Mouse (Mus musculus) CH12.LX (cell line): Measurements from ENCODE around the gene Atf1. TPM values are rescaled to one million over a fixed set of nuclear protein-coding genes. Genes with fewer than 3 reads are reported as not detected.

Source experiments
- DNase-seq: peaks from one replicate; pipeline ENCODE4 v3.0.0-alpha.2; 2013; ENCODE audit errors: extremely low read depth
- H3K27ac ChIP-seq: 2 replicates; pipeline ENCODE4 v1.5.1; 2012; ENCODE audit warnings: low read depth, mild to moderate bottlenecking, control low read depth, moderate library complexity; ENCODE audit not compliant: insufficient read depth
- H3K27me3 ChIP-seq: replicated peaks from 2 replicates; pipeline ENCODE3; 2012; ENCODE audit warnings: inconsistent platforms
- H3K36me3 ChIP-seq, 2 experiments: replicated peaks in 1 of 2; 2 replicates each; pipeline versions ENCODE3 to v1.6.1; 2012; ENCODE audit warnings: inconsistent platforms in 1 of 2, low read length in 1 of 2, mild to moderate bottlenecking in 1 of 2, mixed read lengths in 1 of 2, moderate library complexity in 1 of 2; ENCODE audit not compliant: control insufficient read depth in 1 of 2, insufficient read depth in 1 of 2
- H3K4me1 ChIP-seq, 2 experiments: 2 replicates each; pipeline ENCODE4 v1.6.1; 2012; ENCODE audit warnings: inconsistent platforms in 1 of 2, moderate library complexity in 1 of 2; ENCODE audit not compliant: insufficient read depth in 2 of 2, control insufficient read depth in 1 of 2
- H3K4me2 ChIP-seq: 2 replicates; pipeline ENCODE4 v1.6.1; 2012; ENCODE audit warnings: low read depth, mild to moderate bottlenecking, control low read depth; ENCODE audit not compliant: poor library complexity, insufficient read depth, severe bottlenecking
- H3K4me3 ChIP-seq, 3 experiments: fragments of 150-350 bp in 1 of 3; sonication (generic) in 1 of 3; replicated peaks in 1 of 3; 2 replicates each; pipeline versions ENCODE3 to v1.5.1; 2011 to 2012; ENCODE audit warnings: low read depth in 2 of 3, low read length in 2 of 3, mild to moderate bottlenecking in 2 of 3, moderate library complexity in 2 of 3, control low read depth in 1 of 3, improper control_type of control experiment in 1 of 3, inconsistent platforms in 1 of 3, mixed read lengths in 1 of 3; ENCODE audit not compliant: poor library complexity in 1 of 3
- H3K79me2 ChIP-seq: replicated peaks from 2 replicates; pipeline ENCODE4 v1.6.1; 2012; ENCODE audit warnings: mild to moderate bottlenecking, moderate library complexity; ENCODE audit not compliant: control insufficient read depth, poor library complexity, insufficient read depth, severe bottlenecking; ENCODE audit errors: extremely low read depth
- H3K9ac ChIP-seq: 2 replicates; pipeline ENCODE4 v1.6.1; 2012; ENCODE audit warnings: low read depth, mild to moderate bottlenecking, control low read depth, moderate library complexity; ENCODE audit not compliant: insufficient read depth
- H3K9me3 ChIP-seq: replicated peaks from 2 replicates; pipeline ENCODE3; 2012; ENCODE audit warnings: low read length, inconsistent platforms, mixed read lengths
- BHLHE40 ChIP-seq: IDR thresholded peaks from 2 replicates; pipeline ENCODE4 v1.6.1; 2011; ENCODE audit warnings: mild to moderate bottlenecking, low read depth, low read length, improper control_type of control experiment
- CHD2 ChIP-seq: IDR thresholded peaks from 2 replicates; pipeline ENCODE4 v1.6.1; 2011; ENCODE audit warnings: low read length, improper control_type of control experiment
- CTCF ChIP-seq, 2 experiments: IDR thresholded peaks in 1 of 2; conservative IDR thresholded peaks in 1 of 2; 2 replicates each; pipeline ENCODE4 v1.5.1; 2011 to 2012; ENCODE audit warnings: low read depth in 2 of 2, low read length in 2 of 2, improper control_type of control experiment in 1 of 2, inconsistent platforms in 1 of 2, mild to moderate bottlenecking in 1 of 2, moderate library complexity in 1 of 2
- EP300 ChIP-seq: IDR thresholded peaks from 2 replicates; pipeline ENCODE4 v1.6.1; 2011; ENCODE audit warnings: low read length, improper control_type of control experiment
- ETS1 ChIP-seq: conservative IDR thresholded peaks from 2 replicates; pipeline ENCODE4 v1.6.1; 2012; ENCODE audit warnings: low read depth, mild to moderate bottlenecking, inconsistent platforms, low read length, improper control_type of control experiment, moderate library complexity
- GABPA ChIP-seq: IDR thresholded peaks from 2 replicates; pipeline ENCODE4 v1.6.1; 2012; ENCODE audit warnings: low read depth, low read length, improper control_type of control experiment, inconsistent platforms; ENCODE audit not compliant: insufficient replicate concordance
- IRF4 ChIP-seq: IDR thresholded peaks from 2 replicates; pipeline ENCODE4 v1.6.1; 2014; ENCODE audit warnings: low read depth, mild to moderate bottlenecking, inconsistent platforms, low read length, improper control_type of control experiment
- JUN ChIP-seq: IDR thresholded peaks from 2 replicates; pipeline ENCODE4 v1.6.1; 2011; ENCODE audit warnings: low read depth, mild to moderate bottlenecking, low read length, improper control_type of control experiment, moderate library complexity; ENCODE audit not compliant: insufficient read depth
- KAT2A ChIP-seq: IDR thresholded peaks from 2 replicates; pipeline ENCODE4 v1.6.1; 2012; ENCODE audit warnings: low read length, improper control_type of control experiment, inconsistent platforms; ENCODE audit not compliant: insufficient replicate concordance
- MAX ChIP-seq: IDR thresholded peaks from 2 replicates; pipeline ENCODE4 v1.6.1; 2011; ENCODE audit warnings: low read length, improper control_type of control experiment
- MEF2A ChIP-seq: IDR thresholded peaks from 2 replicates; pipeline ENCODE4 v1.6.1; 2014; ENCODE audit warnings: low read depth, mild to moderate bottlenecking, inconsistent platforms, low read length, improper control_type of control experiment, borderline replicate concordance
- NELFE ChIP-seq: IDR thresholded peaks from 2 replicates; pipeline ENCODE4 v1.6.1; 2011; ENCODE audit warnings: low read depth, low read length, improper control_type of control experiment
- RCOR1 ChIP-seq: conservative IDR thresholded peaks from 2 replicates; pipeline ENCODE4 v1.6.1; 2012; ENCODE audit warnings: low read depth, mild to moderate bottlenecking, inconsistent platforms, low read length, improper control_type of control experiment
- SMC3 ChIP-seq: IDR thresholded peaks from 2 replicates; pipeline ENCODE4 v1.6.1; 2011; ENCODE audit warnings: low read depth, low read length, improper control_type of control experiment
- TCF12 ChIP-seq: IDR thresholded peaks from 2 replicates; pipeline ENCODE4 v1.6.1; 2014; ENCODE audit warnings: low read depth, mild to moderate bottlenecking, inconsistent platforms, low read length, improper control_type of control experiment
- ZNF384 ChIP-seq: IDR thresholded peaks from 2 replicates; pipeline ENCODE4 v1.6.1; 2012; ENCODE audit warnings: low read depth, low read length, improper control_type of control experiment, inconsistent platforms
- dilution Hi-C: fragments of 300-500 bp; cut with MboI; formaldehyde crosslinking; loops from 2 replicates; pipeline ENCODE4 v1.14.3; 2020; ENCODE audit warnings: low sequenced_read_pairs; ENCODE audit not compliant: extremely low pct_unique_long_range_greater_than_20kb, extremely low pct_ligation_motif_present
- in situ Hi-C: fragments of 300-500 bp; cut with MboI; formaldehyde crosslinking; loops from 3 replicates; pipeline ENCODE4 v1.14.3; 2019; ENCODE audit warnings: low sequenced_read_pairs, low pct_ligation_motif_present, low pct_unique_long_range_greater_than_20kb, mixed read lengths
- polyA plus RNA-seq: library from polyadenylated mRNA; unstranded; fragments of >175 nt; gene quantifications from 2 replicates; pipeline ENCODE4 v1.2.1, GENCODE M21; 2012; ENCODE audit warnings: low read depth; ENCODE audit not compliant: insufficient read length
- total RNA-seq, 2 experiments: library from RNA; depleted of rRNA; stranded (reverse); fragments of 300-350 nt in 1 of 2; fragments of >200 nt in 1 of 2; gene quantifications; 2 replicates each; pipeline ENCODE4 v1.2.3; 2012 to 2014

Gene Atf1
- total and polyA plus RNA-seq, 3 experiments: 28.2 to 133 (median 51.1) TPM

- Histone ChIP-seq H3K27me3 (no peaks in the 10 kb centered on the region), H3K4me1 (peaks cover 14 to 43% of the 10 kb centered on the region in 2 experiments), H3K9me3 (no peaks in the 10 kb centered on the region), H3K9ac (no peak overlapping the region), H3K27ac (no peak overlapping the region), H3K79me2 (no peaks in the 10 kb centered on the region), H3K4me3 (no peak overlapping the region), H3K4me2 (no peak overlapping the region), H3K36me3 (peaks cover 35 to 57% of the 10 kb centered on the region in 2 experiments)
- dilution Hi-C loops (no loop called here), in situ Hi-C loops (no loop called here)
- TF ChIP-seq MEF2A (no peak), NELFE (no peak), RCOR1 (no peak), IRF4 (no peak), TCF12 (no peak), KAT2A (no peak), GABPA (no peak)
- DNase-seq: no peak
Observed at GRCm38 (mm10) chr15:100216173-100216572, 11.4 kb upstream of the Atf1 start.

- in situ Hi-C loops (no loop called here), dilution Hi-C loops (no loop called here)
- no peaks in the 10 kb centered on the region for H3K79me2 ChIP-seq
- H3K27me3 ChIP-seq: no peaks in the 10 kb centered on the region
- peak overlapping the region; percentile 15; the same call in 1 of the 2 replicates for H3K27ac ChIP-seq
- H3K4me2 ChIP-seq: no peak overlapping the region
- DNase-seq: peak; percentile 95
- H3K36me3 ChIP-seq: peaks cover 24 to 44% of the 10 kb centered on the region in 2 experiments
- no peak overlapping the region for H3K9ac ChIP-seq
- no peak for TF ChIP-seq CTCF (conservative IDR thresholded peaks at IDR 0.05 in 1 of 2, IDR thresholded peaks at IDR 0.05 in 1 of 2; ENCODE audit: low read depth in 2 of 2, low read length in 2 of 2)
- TF ChIP-seq ZNF384: peak; percentile 94
- peak; percentile 82 for TF ChIP-seq IRF4
- peak; percentile 56; the same call in 1 of the 2 replicates for TF ChIP-seq BHLHE40
- TF ChIP-seq ETS1: peak; percentile 46; the same call in 1 of the 2 replicates
- TF ChIP-seq JUN: peak; percentile 36
- TF ChIP-seq EP300: peak; percentile 75
- no peak for TF ChIP-seq MAX
- no peak for TF ChIP-seq SMC3
- peak; percentile 48; the same call in 1 of the 2 replicates for TF ChIP-seq CHD2
- peaks cover 14 to 43% of the 10 kb centered on the region in 2 experiments for H3K4me1 ChIP-seq
- no peak overlapping the region for H3K4me3 ChIP-seq
- H3K9me3 ChIP-seq: peaks cover 13% of the 10 kb centered on the region
Observed at GRCm38 (mm10) chr15:100218018-100218417, 9.6 kb upstream of the Atf1 start.
